Mouse (Mus musculus) megakaryocyte, embryonic 14.5 days (primary cell): ENCODE measurements at regions not wholly inside any gene's neighbourhood (a gene's known extent, or its start where the extent isn't known, plus 50 kb on each side); places are given as distances from the start of the nearest gene placed in this dataset.

Experiments used
- H3K27me3 ChIP-seq: replicated peaks from 2 replicates; pipeline ENCODE3; 2012; ENCODE audit warnings: inconsistent platforms
- H3K36me3 ChIP-seq: replicated peaks from 2 replicates; pipeline ENCODE3; 2012; ENCODE audit warnings: low read length, inconsistent platforms, mixed read lengths
- H3K4me1 ChIP-seq: 2 replicates; pipeline ENCODE4 v1.6.1; 2012; ENCODE audit warnings: inconsistent platforms
- H3K4me3 ChIP-seq: replicated peaks from 2 replicates; pipeline ENCODE3; 2012; ENCODE audit warnings: moderate library complexity, mild to moderate bottlenecking, inconsistent platforms
- H3K9me3 ChIP-seq: 2 replicates; pipeline ENCODE4 v1.6.1; 2012; ENCODE audit warnings: inconsistent platforms
- FLI1 ChIP-seq: IDR thresholded peaks from 2 replicates; pipeline ENCODE4 v1.6.1; 2012; ENCODE audit warnings: low read length, inconsistent platforms, mixed read lengths
- GATA1 ChIP-seq: IDR thresholded peaks from 3 replicates; pipeline ENCODE4 v1.6.1; 2012; ENCODE audit warnings: mixed read lengths, low read length, inconsistent platforms, borderline replicate concordance

GRCm38 (mm10) chr8:79587258-79587657 lies 52.2 kb upstream of the Otud4 start:
- Histone ChIP-seq H3K4me1 (0 out of 2 replicates have a peak, but pooled peaks cover 3% of the 10 kb centered on the region), H3K4me3 (no peak overlapping the region), H3K9me3 (no peaks in the 10 kb centered on the region), H3K27me3 (peaks cover 6% of the 10 kb centered on the region), H3K36me3 (no peaks in the 10 kb centered on the region)
- TF ChIP-seq FLI1 (no peak), GATA1 (no peak)

- Histone ChIP-seq H3K9me3 (no peaks in the 10 kb centered on the region), H3K36me3 (no peaks in the 10 kb centered on the region), H3K27me3 (peaks cover 7% of the 10 kb centered on the region), H3K4me1 (0 out of 2 replicates have a peak, but pooled peaks cover 3% of the 10 kb centered on the region), H3K4me3 (no peak overlapping the region)
- TF ChIP-seq FLI1: no peak
- no peak for TF ChIP-seq GATA1
These were observed 54.5 kb upstream of the Otud4 start for GRCm38 (mm10) chr8:79584966-79585365.

- H3K36me3 ChIP-seq: no peaks in the 10 kb centered on the region
- 0 out of 2 replicates have a peak, but pooled peaks cover 3% of the 10 kb centered on the region for H3K4me1 ChIP-seq
- no peaks in the 10 kb centered on the region for H3K9me3 ChIP-seq
- H3K4me3 ChIP-seq: no peak overlapping the region
- TF ChIP-seq GATA1: no peak
- TF ChIP-seq FLI1: no peak
- H3K27me3 ChIP-seq: peaks cover 4% of the 10 kb centered on the region
These were observed 56.1 kb upstream of the Otud4 start for GRCm38 (mm10) chr8:79583326-79583725.

- H3K36me3 ChIP-seq: no peaks in the 10 kb centered on the region
- TF ChIP-seq FLI1 (no peak), GATA1 (no peak)
- peaks cover 3% of the 10 kb centered on the region for H3K27me3 ChIP-seq
- no peaks in the 10 kb centered on the region for H3K4me1 ChIP-seq
- H3K9me3 ChIP-seq: no peaks in the 10 kb centered on the region
- H3K4me3 ChIP-seq: no peak overlapping the region
These were observed 57.2 kb upstream of the Otud4 start for GRCm38 (mm10) chr8:79582195-79582594.

DNA sequence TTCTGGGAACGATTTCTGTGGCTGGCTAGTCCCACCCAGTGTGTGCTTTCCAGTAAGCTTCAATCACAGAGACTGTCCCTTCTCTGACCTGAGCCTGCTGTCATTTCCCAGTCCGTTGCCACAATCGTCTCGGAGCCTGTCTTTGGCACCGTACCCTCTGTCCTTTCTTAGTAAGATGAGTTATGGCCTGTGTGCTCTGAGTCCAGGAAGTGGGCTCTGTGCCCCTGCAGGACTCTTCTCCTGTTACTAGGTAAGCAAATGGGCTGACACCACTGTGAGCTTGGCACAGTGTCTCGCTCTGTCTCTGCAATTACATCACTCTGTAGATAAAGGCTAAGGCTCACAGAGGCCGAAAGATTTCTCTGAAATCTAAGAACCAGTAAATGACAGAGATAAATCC lies 63.3 kb upstream of the Otud4 start:
- TF ChIP-seq FLI1 (no peak), GATA1 (no peak)
- Histone ChIP-seq H3K36me3 (no peaks in the 10 kb centered on the region), H3K4me1 (no peaks in the 10 kb centered on the region), H3K9me3 (no peaks in the 10 kb centered on the region), H3K27me3 (peaks cover 4% of the 10 kb centered on the region), H3K4me3 (no peak overlapping the region)

DNA sequence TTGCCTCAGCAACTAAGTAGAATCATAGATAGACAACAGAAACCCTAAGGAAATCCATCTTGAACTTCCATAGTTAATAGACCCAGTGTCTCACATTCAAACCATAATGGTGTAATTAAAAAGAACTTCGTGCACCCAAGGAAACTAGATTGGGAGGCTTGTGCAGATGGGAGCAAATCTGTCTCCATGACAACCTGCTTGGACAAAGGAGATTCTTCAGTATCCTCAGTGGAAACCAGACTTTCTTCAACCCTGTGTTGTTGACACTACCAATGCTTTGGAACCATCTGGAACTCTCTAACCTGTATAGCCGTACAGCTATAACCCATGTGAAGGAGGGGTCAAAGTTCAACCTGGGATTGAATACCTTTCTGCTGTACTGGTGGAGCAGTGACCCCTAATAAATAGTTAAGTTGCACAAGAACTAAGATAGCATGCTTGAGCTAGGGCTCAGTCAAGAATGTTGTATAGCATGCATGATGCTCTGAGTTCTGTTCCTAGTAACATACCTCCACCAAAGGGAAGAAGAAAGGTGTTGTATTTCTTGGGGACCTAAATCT lies 64.2 kb upstream of the Otud4 start:
- TF ChIP-seq GATA1 (no peak), FLI1 (no peak)
- no peaks in the 10 kb centered on the region for H3K36me3 ChIP-seq
- H3K27me3 ChIP-seq: peaks cover 4% of the 10 kb centered on the region
- no peak overlapping the region for H3K4me3 ChIP-seq
- no peaks in the 10 kb centered on the region for H3K4me1 ChIP-seq
- no peaks in the 10 kb centered on the region for H3K9me3 ChIP-seq

GRCm38 (mm10) chr8:79573491-79573890 lies 65.9 kb upstream of the Otud4 start:
- H3K4me1 ChIP-seq: no peaks in the 10 kb centered on the region
- no peaks in the 10 kb centered on the region for H3K9me3 ChIP-seq
- TF ChIP-seq FLI1: no peak
- no peak for TF ChIP-seq GATA1
- no peaks in the 10 kb centered on the region for H3K36me3 ChIP-seq
- no peak overlapping the region for H3K4me3 ChIP-seq
- peaks cover 2% of the 10 kb centered on the region for H3K27me3 ChIP-seq

DNA sequence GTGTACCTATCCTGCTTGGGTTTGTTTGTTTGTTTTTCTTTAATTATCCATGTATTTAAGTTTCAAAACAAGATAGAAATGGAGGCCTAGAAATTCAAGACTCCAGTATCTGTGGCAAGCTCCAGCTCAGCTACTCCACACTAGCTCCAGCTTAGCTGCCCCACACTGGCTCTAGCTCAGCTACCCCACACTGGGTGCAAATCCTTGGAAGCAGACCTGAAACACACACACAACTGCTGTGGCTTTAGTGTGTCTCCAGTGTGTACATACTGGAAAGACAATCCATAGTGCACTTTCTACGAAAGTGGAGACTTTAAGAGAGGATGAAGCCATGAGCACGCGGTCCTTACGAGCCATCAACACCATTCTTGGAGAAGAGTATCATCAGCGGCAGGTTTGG lies 66.9 kb upstream of the Otud4 start:
- Histone ChIP-seq H3K36me3 (no peaks in the 10 kb centered on the region), H3K9me3 (no peaks in the 10 kb centered on the region), H3K4me3 (no peak overlapping the region), H3K4me1 (no peaks in the 10 kb centered on the region), H3K27me3 (peaks cover 2% of the 10 kb centered on the region)
- TF ChIP-seq FLI1: no peak
- no peak for TF ChIP-seq GATA1

GRCm38 (mm10) chr8:79563101-79563500 lies 76.3 kb upstream of the Otud4 start:
- TF ChIP-seq GATA1 (no peak), FLI1 (no peak)
- H3K27me3 ChIP-seq: no peaks in the 10 kb centered on the region
- peaks cover 4% of the 10 kb centered on the region; the same call in 1 of the 2 replicates for H3K4me1 ChIP-seq
- peaks cover 15% of the 10 kb centered on the region for H3K9me3 ChIP-seq
- no peak overlapping the region for H3K4me3 ChIP-seq
- no peaks in the 10 kb centered on the region for H3K36me3 ChIP-seq

DNA sequence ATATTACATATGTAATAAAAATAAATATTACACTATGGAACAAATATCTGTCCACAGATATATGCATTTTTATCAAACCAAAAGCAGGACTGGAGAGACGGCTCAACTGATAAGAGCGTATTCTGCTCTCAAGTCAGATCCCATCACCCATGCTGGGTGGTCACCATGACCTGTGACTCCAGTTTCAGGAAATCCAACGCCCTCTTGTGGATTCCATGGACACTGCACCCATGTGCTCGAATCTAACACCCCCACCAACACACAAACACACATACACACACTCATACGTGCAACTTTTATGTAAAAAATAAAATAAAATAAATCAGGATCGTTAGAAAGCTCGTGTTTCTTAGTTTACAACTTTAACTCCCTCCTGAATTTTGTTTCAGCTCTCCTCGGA lies 76.7 kb upstream of the Otud4 start:
- Histone ChIP-seq H3K4me1 (peaks cover 4% of the 10 kb centered on the region; the same call in 1 of the 2 replicates), H3K4me3 (no peak overlapping the region), H3K27me3 (no peaks in the 10 kb centered on the region), H3K36me3 (no peaks in the 10 kb centered on the region), H3K9me3 (peaks cover 15% of the 10 kb centered on the region)
- TF ChIP-seq GATA1 (no peak), FLI1 (no peak)
